Mouse (Mus musculus) stomach, embryonic 16.5 days (tissue): ENCODE results near the gene Tbkbp1. TPM values are rescaled to one million over a fixed set of nuclear protein-coding genes. Genes with fewer than 3 reads are reported as not detected.
A peak's percentile ranks its signal among the peaks of the same experiment; 100 is the strongest.

Experiments used
- ATAC-seq: fragments of 200-750 bp; cut with Nextera tagmentation; 2 replicates; pipeline ENCODE4 v1.8.0; 2017; ENCODE audit warnings: moderate number of reproducible peaks, moderate TSS enrichment; ENCODE audit not compliant: insufficient read depth, low FRiP score
- H3K27ac ChIP-seq: fragments of 300-500 bp; sonication (generic); 2 replicates; pipeline ENCODE4 v1.5.1; 2014; ENCODE audit warnings: low read length
- H3K27me3 ChIP-seq: fragments of 300-500 bp; sonication (generic); 2 replicates; pipeline ENCODE4 v1.6.1; 2014; ENCODE audit warnings: low read length, control low read depth, mixed read lengths; ENCODE audit not compliant: control insufficient read depth, insufficient read depth
- H3K36me3 ChIP-seq: fragments of 300-500 bp; sonication (generic); 2 replicates; pipeline ENCODE4 v1.6.1; 2014; ENCODE audit warnings: low read length; ENCODE audit not compliant: control insufficient read depth, insufficient read depth
- H3K4me1 ChIP-seq: fragments of 300-500 bp; sonication (generic); 2 replicates; pipeline ENCODE4 v1.6.1; 2014; ENCODE audit warnings: low read length, control low read depth, mixed read lengths; ENCODE audit not compliant: control insufficient read depth, insufficient read depth
- H3K4me2 ChIP-seq: fragments of 300-500 bp; sonication (generic); 2 replicates; pipeline ENCODE4 v1.6.1; 2014; ENCODE audit warnings: low read depth, low read length, mixed read lengths
- H3K4me3 ChIP-seq: fragments of 300-500 bp; sonication (generic); replicated peaks from 2 replicates; pipeline ENCODE4 v1.5.1; 2014; ENCODE audit warnings: mild to moderate bottlenecking, low read length
- H3K9ac ChIP-seq: fragments of 300-500 bp; sonication (generic); 2 replicates; pipeline ENCODE4 v1.6.1; 2014; ENCODE audit warnings: low read length
- H3K9me3 ChIP-seq: fragments of 300-500 bp; sonication (generic); replicated peaks from 2 replicates; pipeline ENCODE4 v1.6.1; 2016; ENCODE audit warnings: low read length, control low read depth; ENCODE audit not compliant: control insufficient read depth
- WGBS: fragments of 180-500 bp; shearing (Covaris S2); extraction: QIAGEN DNeasy Blood & Tissue Kit; methylation state at CpG from one replicate; pipeline ENCODE4 v1.1.7; 2014; 5-methylcytosine and 5-hydroxymethylcytosine counted together
- microRNA-seq: library from miRNA; unstranded; fragments of <30 nt; microRNA quantifications from one replicate; pipeline ENCODE4, GENCODE M21; 2016
- polyA plus RNA-seq: library from polyadenylated mRNA; unstranded; fragments of >200 nt; fragmentation: Nextera tagmentation; extraction: Ambion mirVana; gene quantifications from 2 replicates; pipeline ENCODE4 v1.2.1, GENCODE M21; 2015

Gene Tbkbp1
- polyA plus RNA-seq, 1 experiment from 2014 or later: 2.5 TPM

GRCm38 (mm10) chr11:97108976-97109375 is 42.3 kb downstream of the Tbkbp1 start:
- no peaks in the 10 kb centered on the region for H3K36me3 ChIP-seq
- ATAC-seq: no peak
- no peak overlapping the region for H3K9ac ChIP-seq
- H3K27ac ChIP-seq: no peak overlapping the region
- H3K9me3 ChIP-seq: no peaks in the 10 kb centered on the region
- H3K4me2 ChIP-seq: no peak overlapping the region
- H3K4me3 ChIP-seq: no peak overlapping the region
- H3K27me3 ChIP-seq: peaks cover 15% of the 10 kb centered on the region
- 80% methylated on average over 16 of the region's 16 CpGs for WGBS
- 0 out of 2 replicates have a peak, but pooled peaks cover under 1% of the 10 kb centered on the region for H3K4me1 ChIP-seq

DNA sequence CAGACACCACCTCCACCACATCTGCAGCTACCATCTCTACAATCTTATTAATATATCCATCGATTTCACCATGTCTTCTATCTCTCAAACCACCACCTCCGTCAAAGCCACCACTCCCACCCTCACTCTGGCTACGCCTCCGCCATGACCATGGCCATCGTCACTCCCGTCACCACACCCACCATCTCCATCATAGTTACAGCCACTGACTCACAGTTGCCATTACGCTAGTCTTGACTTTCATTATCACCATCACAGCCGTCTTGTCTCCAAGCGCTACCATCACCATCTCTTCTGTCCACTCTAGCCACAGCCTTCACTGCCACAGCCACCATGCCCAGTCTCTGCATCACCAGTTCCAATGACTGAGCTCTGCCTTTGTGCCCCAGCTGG is 47.2 kb downstream of the Tbkbp1 start:
- Histone ChIP-seq H3K9me3 (no peaks in the 10 kb centered on the region), H3K36me3 (no peaks in the 10 kb centered on the region), H3K4me1 (no peaks in the 10 kb centered on the region), H3K27me3 (peaks cover 5% of the 10 kb centered on the region), H3K9ac (no peak overlapping the region), H3K4me2 (no peak overlapping the region), H3K4me3 (no peak overlapping the region), H3K27ac (no peak overlapping the region)
- no peak for ATAC-seq
- WGBS: 94% methylated on average over 9 of the region's 9 CpGs

DNA sequence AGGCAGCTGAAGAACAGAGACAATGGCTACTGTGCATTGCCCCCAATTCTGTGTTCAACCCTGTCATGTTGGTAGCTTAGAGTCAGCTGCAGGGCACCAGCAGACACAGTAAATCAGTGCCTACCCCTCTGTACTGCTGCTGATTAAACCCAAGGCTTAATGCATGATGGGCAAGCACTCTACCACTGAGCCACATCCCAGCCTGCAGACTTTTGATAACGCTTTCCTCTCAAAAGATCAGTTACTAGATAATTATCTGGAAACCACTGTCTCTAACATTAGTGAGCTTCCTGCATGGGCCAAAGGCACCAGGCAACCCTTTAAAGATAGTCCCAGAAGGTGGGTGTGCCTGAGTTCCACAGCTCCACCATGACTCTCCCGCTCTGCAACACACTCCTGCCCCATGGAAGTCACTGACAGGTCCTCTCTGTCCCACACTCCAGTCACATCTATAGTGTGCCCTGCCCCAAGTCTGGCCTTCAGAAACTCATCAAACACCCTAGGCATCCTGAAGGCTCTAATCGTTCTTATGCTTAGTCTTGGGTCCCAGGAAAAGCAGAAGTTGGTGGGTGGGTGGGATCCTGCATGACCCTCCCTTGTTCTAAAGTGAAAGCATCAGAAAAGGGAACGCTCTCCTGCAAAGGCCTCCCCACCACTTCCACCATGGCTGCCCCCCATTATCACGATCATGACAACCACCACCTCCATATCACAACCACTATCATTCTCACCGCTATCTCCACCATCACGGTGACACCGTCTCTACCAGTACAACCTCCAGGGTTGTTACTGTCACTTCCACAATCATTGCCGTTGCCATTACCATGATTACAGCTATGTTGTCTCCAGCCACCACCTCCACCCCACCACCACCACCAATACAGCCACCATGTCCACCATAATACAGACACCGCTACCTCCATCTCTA is 47.9 kb downstream of the Tbkbp1 start:
- Histone ChIP-seq H3K27me3 (peaks cover 10% of the 10 kb centered on the region), H3K27ac (no peak overlapping the region), H3K4me2 (no peak overlapping the region), H3K9me3 (no peaks in the 10 kb centered on the region), H3K4me3 (no peak overlapping the region), H3K9ac (no peak overlapping the region), H3K4me1 (0 out of 2 replicates have a peak, but pooled peaks cover 4% of the 10 kb centered on the region), H3K36me3 (no peaks in the 10 kb centered on the region)
- ATAC-seq: no peak
- WGBS: 91% methylated on average over 10 of the region's 10 CpGs

DNA sequence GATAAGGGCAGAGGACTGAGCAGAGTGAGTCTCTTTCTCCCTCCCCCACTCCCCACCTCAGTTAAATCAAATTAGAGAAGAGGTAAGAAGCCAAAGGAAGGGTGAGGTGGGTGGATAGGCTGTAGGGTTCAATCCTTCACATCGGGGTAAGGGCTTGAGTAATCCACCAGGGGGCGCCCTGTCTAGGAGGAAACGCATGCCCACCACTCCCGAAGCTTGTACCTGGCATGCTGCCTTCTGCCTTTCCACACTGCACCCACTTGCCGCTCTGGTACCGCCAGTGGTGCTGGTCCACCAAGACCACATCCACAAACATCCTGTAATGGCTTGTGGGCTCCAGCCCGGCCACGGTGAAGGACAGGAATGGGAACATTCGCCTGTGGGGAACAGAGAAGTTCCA is 49.6 kb downstream of the Tbkbp1 start:
- WGBS: 16% methylated on average over 9 of the region's 9 CpGs
- Histone ChIP-seq H3K4me3 (no peak overlapping the region), H3K36me3 (no peaks in the 10 kb centered on the region), H3K9me3 (no peaks in the 10 kb centered on the region), H3K27me3 (peaks cover 21% of the 10 kb centered on the region), H3K4me1 (0 out of 2 replicates have a peak, but pooled peaks cover 4% of the 10 kb centered on the region), H3K4me2 (no peak overlapping the region), H3K27ac (no peak overlapping the region), H3K9ac (no peak overlapping the region)
- ATAC-seq: no peak

DNA sequence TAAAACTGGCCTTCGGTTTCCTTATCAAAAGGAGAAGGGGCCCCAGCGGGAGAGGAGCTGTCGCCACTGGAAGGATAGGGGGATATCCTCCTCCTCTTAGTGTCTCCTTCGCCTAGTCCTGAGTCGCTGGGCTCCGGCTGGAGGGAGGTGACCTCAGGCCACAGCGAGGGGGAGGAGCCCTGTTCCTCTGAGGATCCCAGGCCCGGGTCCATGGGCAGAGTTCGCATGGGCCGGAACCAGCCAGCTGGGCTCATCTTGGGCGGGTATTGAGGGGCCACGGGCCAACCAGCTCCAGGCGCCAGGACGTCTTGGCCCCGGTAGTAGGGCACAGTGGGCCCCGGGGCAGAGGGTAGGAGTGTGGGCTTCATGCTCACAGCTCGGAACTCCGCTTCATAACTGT is 52.5 kb downstream of the Tbkbp1 start:
- peak overlapping the region; percentile 31; the same call in 1 of the 2 replicates for H3K9ac ChIP-seq
- 0 out of 2 replicates have a peak, but pooled peaks cover 4% of the 10 kb centered on the region for H3K4me1 ChIP-seq
- no peak overlapping the region for H3K27ac ChIP-seq
- no peak for ATAC-seq
- H3K27me3 ChIP-seq: peaks cover 21% of the 10 kb centered on the region
- WGBS: 16% methylated on average over 18 of the region's 18 CpGs
- no peaks in the 10 kb centered on the region for H3K36me3 ChIP-seq
- no peak overlapping the region for H3K4me3 ChIP-seq
- peak overlapping the region; percentile 25 for H3K4me2 ChIP-seq
- H3K9me3 ChIP-seq: no peaks in the 10 kb centered on the region

- WGBS: 61% methylated on average over 2 of the region's 2 CpGs
- Histone ChIP-seq H3K4me3 (no peak overlapping the region), H3K27ac (no peak overlapping the region), H3K4me1 (0 out of 2 replicates have a peak, but pooled peaks cover 4% of the 10 kb centered on the region), H3K36me3 (no peaks in the 10 kb centered on the region), H3K9me3 (no peaks in the 10 kb centered on the region), H3K9ac (no peak overlapping the region), H3K27me3 (peaks cover 17% of the 10 kb centered on the region), H3K4me2 (no peak overlapping the region)
- ATAC-seq: no peak
Measured at GRCm38 (mm10) chr11:97094600-97094999, 56.7 kb downstream of the Tbkbp1 start.

- no peaks in the 10 kb centered on the region; the same call in 1 of the 2 replicates for H3K27me3 ChIP-seq
- no peak for ATAC-seq
- no peak overlapping the region for H3K4me2 ChIP-seq
- no peak overlapping the region for H3K4me3 ChIP-seq
- H3K9ac ChIP-seq: no peak overlapping the region
- whole genome bisulfite sequencing: 74% methylated on average over 6 of the region's 6 CpGs
- H3K27ac ChIP-seq: no peak overlapping the region
- no peaks in the 10 kb centered on the region for H3K36me3 ChIP-seq
- no peaks in the 10 kb centered on the region for H3K4me1 ChIP-seq
- 0 out of 2 replicates have a peak, but pooled peaks cover 4% of the 10 kb centered on the region for H3K9me3 ChIP-seq
Measured at GRCm38 (mm10) chr11:97086365-97086764, 64.9 kb downstream of the Tbkbp1 start.

Small RNA genes within 50 kb of the gene (microRNA-seq; reads per million reads assigned to microRNA genes)
- gene Mir7235: 0.66 reads per million

Other genes starting within 250 kb of the Tbkbp1 start
- gene Cdk5rap3, start 235.0 kb downstream of the Tbkbp1 start, polyA plus RNA-seq: 68.7 and 75.0 TPM in 2 replicates
- gene Prr15l, start 223.4 kb downstream of the Tbkbp1 start, polyA plus RNA-seq: 70.8 and 81.7 TPM in 2 replicates
- gene Pnpo, start 207.5 kb downstream of the Tbkbp1 start, polyA plus RNA-seq: 70.7 and 76.8 TPM in 2 replicates
- 13.4 and 14.6 TPM in 2 replicates for gene Sp2, start 168.5 kb downstream of the Tbkbp1 start, polyA plus RNA-seq
- gene Sp6, start 138.1 kb downstream of the Tbkbp1 start, polyA plus RNA-seq: 6.1 and 9.7 TPM in 2 replicates
- gene Scrn2, start 121.6 kb downstream of the Tbkbp1 start, polyA plus RNA-seq: 20.3 and 20.7 TPM in 2 replicates
- gene Lrrc46, start 110.1 kb downstream of the Tbkbp1 start, polyA plus RNA-seq: 0.34 and 0.62 TPM in 2 replicates
- 76.7 and 78.9 TPM in 2 replicates for gene Mrpl10, start 109.9 kb downstream of the Tbkbp1 start, polyA plus RNA-seq
- gene Osbpl7, start 100.9 kb downstream of the Tbkbp1 start, polyA plus RNA-seq: 10.5 and 11.8 TPM in 2 replicates
- 0.09 and 0.13 TPM in 2 replicates for gene Tbx21, start 36.2 kb downstream of the Tbkbp1 start, polyA plus RNA-seq
- 32.9 and 36.4 TPM in 2 replicates for gene Kpnb1, start 36.4 kb upstream of the Tbkbp1 start, polyA plus RNA-seq
- 94.7 and 95.8 TPM in 2 replicates for gene Npepps, start 129.1 kb upstream of the Tbkbp1 start, polyA plus RNA-seq
- 38.5 and 38.6 TPM in 2 replicates for gene Mrpl45, start 164.2 kb upstream of the Tbkbp1 start, polyA plus RNA-seq
- gene Gpr179, start 200.6 kb upstream of the Tbkbp1 start, polyA plus RNA-seq: 0.25 and 0.36 TPM in 2 replicates
- gene Socs7, start 211.1 kb upstream of the Tbkbp1 start, polyA plus RNA-seq: 2.8 and 3.4 TPM in 2 replicates